20 mouse cellular contexts compared by ENCODE assay signal in the genomic region with DNA sequence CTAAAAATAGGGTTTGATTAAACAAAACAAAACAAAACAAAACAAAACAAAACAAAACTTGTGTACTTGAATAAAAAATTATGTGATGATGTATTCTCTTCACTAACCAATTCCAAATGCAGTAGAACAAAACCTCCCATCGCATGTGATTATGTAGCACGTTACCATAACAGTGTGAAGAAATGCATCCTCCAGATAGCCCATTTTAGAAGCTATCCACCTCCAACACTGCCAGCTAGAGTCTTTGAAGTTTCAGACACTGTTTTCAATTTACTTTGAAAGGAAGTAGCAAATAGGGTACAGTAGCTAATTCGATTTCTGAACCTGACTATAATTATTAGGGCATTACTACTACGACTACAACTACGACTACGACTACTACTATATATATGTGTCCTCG.
"Had no signal": no experiment of that assay in that cellular context is flagged by ENCODE, and none has a peak within 500 bp of the region (broad histone marks: within the 10 kb centered on the region; RNA-seq: fewer than 3 reads in every experiment).

No protein-coding gene starts in this region.

- DNase-seq: cerebellum, adult 8-10 months; cerebellum, adult 9-10 months; cerebellum, adult 9-11 months; cerebellum, postnatal 10 days; cerebellum, postnatal 14 days; cerebellum, postnatal 25 days; cerebellum, postnatal 36 days; embryo, embryonic 11 days; forebrain, postnatal 0 days; gastrocnemius, adult 2 months; gastrocnemius, postnatal 10 days; gastrocnemius, postnatal 14 days; gastrocnemius, postnatal 25 days; gastrocnemius, postnatal 36 days; heart, adult 18-20 months; heart, adult 2 months had no signal

- ATAC-seq: forebrain, embryonic 13.5 days; forebrain, embryonic 14.5 days; forebrain, embryonic 15.5 days; forebrain, embryonic 16.5 days; forebrain, postnatal 0 days had no signal
